Mouse (Mus musculus): ENCODE results near the gene Arhgef3. TPM values are rescaled to one million over a fixed set of nuclear protein-coding genes. Genes with fewer than 3 reads are reported as not detected.

Gene Arhgef3
- 3.5 and 4.4 TPM in 2 replicates for polyA plus RNA-seq (2014; fragmentation: Nextera tagmentation; extraction: Ambion mirVana)

GRCm38 (mm10) chr14:27114362-27115274, at the start of gene Arhgef3:
TSS of gene Arhgef3 (plus strand) at chr14:27114899.
- peak; percentile 67 for DNase-seq (ENCODE audit: low spot score)
- H3K4me3 ChIP-seq (ENCODE audit: low read depth, low read length): peak within 1 kb of the TSS; percentile 55
- no peaks in the 10 kb centered on the region for H3K36me3 ChIP-seq (ENCODE audit: control insufficient read depth, insufficient read depth, low read length)
- H3K27ac ChIP-seq (ENCODE audit: low read depth, low read length): no peak within 1 kb of the TSS
- no peaks in the 10 kb centered on the region for H3K9me3 ChIP-seq (ENCODE audit: control insufficient read depth, low read length)
- H3K27me3 ChIP-seq (ENCODE audit: control insufficient read depth, insufficient read depth, low read length): peaks cover 21% of the 10 kb centered on the region
- ATAC-seq (ENCODE audit: low FRiP score): peak; percentile 66; the same call in 1 of the 2 replicates
- H3K9ac ChIP-seq (ENCODE audit: low read depth, low read length): peak within 1 kb of the TSS; percentile 52
- WGBS: 1% methylated on average over 58 of the region's 58 CpGs
- peaks cover 3% of the 10 kb centered on the region; the same call in 1 of the 2 replicates for H3K4me1 ChIP-seq (replicated peaks; ENCODE audit: control insufficient read depth, insufficient read depth, low read length)
- peak within 1 kb of the TSS; percentile 99 for H3K4me2 ChIP-seq (replicated peaks; ENCODE audit: low read depth, low read length)

- H3K27me3 ChIP-seq (ENCODE audit: control insufficient read depth, insufficient read depth, low read length): no peaks in the 10 kb centered on the region
- ATAC-seq (ENCODE audit: low FRiP score) (peak; percentile 89), DNase-seq (ENCODE audit: low spot score) (peak; percentile 77)
- H3K4me1 ChIP-seq (replicated peaks; ENCODE audit: control insufficient read depth, insufficient read depth, low read length): peaks cover 9% of the 10 kb centered on the region; the same call in 1 of the 2 replicates
- H3K36me3 ChIP-seq (ENCODE audit: control insufficient read depth, insufficient read depth, low read length): no peaks in the 10 kb centered on the region
- H3K9ac ChIP-seq (ENCODE audit: low read depth, low read length): peak overlapping the region; percentile 7; the same call in 1 of the 2 replicates
- no peak overlapping the region for H3K4me2 ChIP-seq (replicated peaks; ENCODE audit: low read depth, low read length)
- H3K27ac ChIP-seq (ENCODE audit: low read depth, low read length): peak overlapping the region; percentile 79
- no peaks in the 10 kb centered on the region for H3K9me3 ChIP-seq (ENCODE audit: control insufficient read depth, low read length)
- H3K4me3 ChIP-seq (ENCODE audit: low read depth, low read length): no peak overlapping the region
- WGBS: 4% methylated on average over 9 of the region's 9 CpGs
These were observed 48.3 kb upstream of the Arhgef3 start for GRCm38 (mm10) chr14:27066171-27066929.

GRCm38 (mm10) chr14:27067866-27068271, 46.8 kb upstream of the Arhgef3 start:
- H3K4me1 ChIP-seq (replicated peaks; ENCODE audit: control insufficient read depth, insufficient read depth, low read length): peaks cover 9% of the 10 kb centered on the region; the same call in 1 of the 2 replicates
- 21% methylated on average over 6 of the region's 6 CpGs for WGBS
- no peak overlapping the region for H3K27ac ChIP-seq (ENCODE audit: low read depth, low read length)
- H3K36me3 ChIP-seq (ENCODE audit: control insufficient read depth, insufficient read depth, low read length): no peaks in the 10 kb centered on the region
- no peaks in the 10 kb centered on the region for H3K9me3 ChIP-seq (ENCODE audit: control insufficient read depth, low read length)
- peak; percentile 59 for DNase-seq (ENCODE audit: low spot score)
- no peaks in the 10 kb centered on the region for H3K27me3 ChIP-seq (ENCODE audit: control insufficient read depth, insufficient read depth, low read length)
- ATAC-seq (ENCODE audit: low FRiP score): no peak
- no peak overlapping the region for H3K9ac ChIP-seq (ENCODE audit: low read depth, low read length)
- no peak overlapping the region for H3K4me3 ChIP-seq (ENCODE audit: low read depth, low read length)
- H3K4me2 ChIP-seq (replicated peaks; ENCODE audit: low read depth, low read length): no peak overlapping the region

GRCm38 (mm10) chr14:27069434-27070097, 45.1 kb upstream of the Arhgef3 start:
- H3K27ac ChIP-seq (ENCODE audit: low read depth, low read length): no peak overlapping the region
- H3K27me3 ChIP-seq (ENCODE audit: control insufficient read depth, insufficient read depth, low read length): no peaks in the 10 kb centered on the region
- WGBS: 31% methylated on average over 8 of the region's 8 CpGs
- no peak overlapping the region for H3K4me3 ChIP-seq (ENCODE audit: low read depth, low read length)
- H3K9me3 ChIP-seq (ENCODE audit: control insufficient read depth, low read length): no peaks in the 10 kb centered on the region
- DNase-seq (ENCODE audit: low spot score): no peak
- H3K4me2 ChIP-seq (replicated peaks; ENCODE audit: low read depth, low read length): no peak overlapping the region
- H3K4me1 ChIP-seq (replicated peaks; ENCODE audit: control insufficient read depth, insufficient read depth, low read length): peaks cover 11% of the 10 kb centered on the region; the same call in 1 of the 2 replicates
- H3K9ac ChIP-seq (ENCODE audit: low read depth, low read length): no peak overlapping the region
- no peaks in the 10 kb centered on the region for H3K36me3 ChIP-seq (ENCODE audit: control insufficient read depth, insufficient read depth, low read length)
- no peak for ATAC-seq (ENCODE audit: low FRiP score)

- H3K27me3 ChIP-seq (ENCODE audit: control insufficient read depth, insufficient read depth, low read length): no peaks in the 10 kb centered on the region
- H3K36me3 ChIP-seq (ENCODE audit: control insufficient read depth, insufficient read depth, low read length): no peaks in the 10 kb centered on the region
- DNase-seq (ENCODE audit: low spot score): no peak
- no peak for ATAC-seq (ENCODE audit: low FRiP score)
- peaks cover 11% of the 10 kb centered on the region; the same call in 1 of the 2 replicates for H3K4me1 ChIP-seq (replicated peaks; ENCODE audit: control insufficient read depth, insufficient read depth, low read length)
- WGBS: 35% methylated on average over 3 of the region's 3 CpGs
- H3K4me2 ChIP-seq (replicated peaks; ENCODE audit: low read depth, low read length): no peak overlapping the region
- no peak overlapping the region for H3K4me3 ChIP-seq (ENCODE audit: low read depth, low read length)
- H3K9me3 ChIP-seq (ENCODE audit: control insufficient read depth, low read length): no peaks in the 10 kb centered on the region
- no peak overlapping the region for H3K27ac ChIP-seq (ENCODE audit: low read depth, low read length)
- no peak overlapping the region for H3K9ac ChIP-seq (ENCODE audit: low read depth, low read length)
These were observed 44.6 kb upstream of the Arhgef3 start for GRCm38 (mm10) chr14:27070128-27070527.

GRCm38 (mm10) chr14:27070758-27071157, 43.9 kb upstream of the Arhgef3 start:
- 25% methylated on average over 9 of the region's 9 CpGs for WGBS

GRCm38 (mm10) chr14:27071985-27072384, 42.7 kb upstream of the Arhgef3 start:
- Histone ChIP-seq H3K9ac (ENCODE audit: low read depth, low read length) (no peak overlapping the region), H3K36me3 (ENCODE audit: control insufficient read depth, insufficient read depth, low read length) (no peaks in the 10 kb centered on the region), H3K4me1 (replicated peaks; ENCODE audit: control insufficient read depth, insufficient read depth, low read length) (peaks cover 4% of the 10 kb centered on the region; the same call in 1 of the 2 replicates), H3K9me3 (ENCODE audit: control insufficient read depth, low read length) (no peaks in the 10 kb centered on the region), H3K27me3 (ENCODE audit: control insufficient read depth, insufficient read depth, low read length) (no peaks in the 10 kb centered on the region), H3K4me2 (replicated peaks; ENCODE audit: low read depth, low read length) (no peak overlapping the region), H3K27ac (ENCODE audit: low read depth, low read length) (no peak overlapping the region), H3K4me3 (ENCODE audit: low read depth, low read length) (no peak overlapping the region)
- 18% methylated on average over 3 of the region's 3 CpGs for WGBS
- no peak for ATAC-seq (ENCODE audit: low FRiP score)
- DNase-seq (ENCODE audit: low spot score): no peak

More at GRCm38 (mm10) chr14:27070758-27071157, 43.9 kb upstream of the Arhgef3 start:
- no peak overlapping the region for H3K4me2 ChIP-seq (replicated peaks; ENCODE audit: low read depth, low read length)
- H3K9me3 ChIP-seq (ENCODE audit: control insufficient read depth, low read length): no peaks in the 10 kb centered on the region
- no peak overlapping the region for H3K9ac ChIP-seq (ENCODE audit: low read depth, low read length)
- no peak overlapping the region for H3K4me3 ChIP-seq (ENCODE audit: low read depth, low read length)
- H3K27me3 ChIP-seq (ENCODE audit: control insufficient read depth, insufficient read depth, low read length): no peaks in the 10 kb centered on the region
- no peak overlapping the region for H3K27ac ChIP-seq (ENCODE audit: low read depth, low read length)
- peaks cover 10% of the 10 kb centered on the region; the same call in 1 of the 2 replicates for H3K4me1 ChIP-seq (replicated peaks; ENCODE audit: control insufficient read depth, insufficient read depth, low read length)
- H3K36me3 ChIP-seq (ENCODE audit: control insufficient read depth, insufficient read depth, low read length): no peaks in the 10 kb centered on the region
- ATAC-seq (ENCODE audit: low FRiP score) (no peak), DNase-seq (ENCODE audit: low spot score) (no peak)

- Histone ChIP-seq H3K27ac (ENCODE audit: low read depth, low read length) (no peak overlapping the region), H3K9ac (ENCODE audit: low read depth, low read length) (no peak overlapping the region), H3K4me3 (ENCODE audit: low read depth, low read length) (no peak overlapping the region), H3K36me3 (ENCODE audit: control insufficient read depth, insufficient read depth, low read length) (no peaks in the 10 kb centered on the region), H3K27me3 (ENCODE audit: control insufficient read depth, insufficient read depth, low read length) (no peaks in the 10 kb centered on the region), H3K9me3 (ENCODE audit: control insufficient read depth, low read length) (no peaks in the 10 kb centered on the region), H3K4me1 (replicated peaks; ENCODE audit: control insufficient read depth, insufficient read depth, low read length) (0 out of 2 replicates have a peak, but pooled peaks cover 2% of the 10 kb centered on the region), H3K4me2 (replicated peaks; ENCODE audit: low read depth, low read length) (no peak overlapping the region)
- ATAC-seq (ENCODE audit: low FRiP score) (no peak), DNase-seq (ENCODE audit: low spot score) (no peak)
- 76% methylated on average over 6 of the region's 6 CpGs for WGBS
These were observed 39.6 kb upstream of the Arhgef3 start for GRCm38 (mm10) chr14:27075084-27075483.
